Mouse (Mus musculus) layer of hippocampus, adult 8-10 months (tissue): ENCODE measurements around the gene Creb3l2. TPM values are rescaled to one million over a fixed set of nuclear protein-coding genes. Genes with fewer than 3 reads are reported as not detected.
"Not testable (repeated sequence)": the region's sequence is repeated elsewhere in the genome, so short reads cannot be mapped to it uniquely, and the experiment has no call there.

Experiments
- DNase-seq, 2 experiments: peaks; one replicate each; pipeline ENCODE4 v3.0.0; 2022; ENCODE audit warnings: low spot score in 2 of 2
- total RNA-seq, 4 experiments: library from RNA; stranded (reverse); gene quantifications; 2 replicates each; pipeline ENCODE4 v1.2.4; 2022

The Creb3l2 gene
- 10 to 100 TPM; 10.3 to 15.9 (median 12.8) TPM for total RNA-seq

DNA sequence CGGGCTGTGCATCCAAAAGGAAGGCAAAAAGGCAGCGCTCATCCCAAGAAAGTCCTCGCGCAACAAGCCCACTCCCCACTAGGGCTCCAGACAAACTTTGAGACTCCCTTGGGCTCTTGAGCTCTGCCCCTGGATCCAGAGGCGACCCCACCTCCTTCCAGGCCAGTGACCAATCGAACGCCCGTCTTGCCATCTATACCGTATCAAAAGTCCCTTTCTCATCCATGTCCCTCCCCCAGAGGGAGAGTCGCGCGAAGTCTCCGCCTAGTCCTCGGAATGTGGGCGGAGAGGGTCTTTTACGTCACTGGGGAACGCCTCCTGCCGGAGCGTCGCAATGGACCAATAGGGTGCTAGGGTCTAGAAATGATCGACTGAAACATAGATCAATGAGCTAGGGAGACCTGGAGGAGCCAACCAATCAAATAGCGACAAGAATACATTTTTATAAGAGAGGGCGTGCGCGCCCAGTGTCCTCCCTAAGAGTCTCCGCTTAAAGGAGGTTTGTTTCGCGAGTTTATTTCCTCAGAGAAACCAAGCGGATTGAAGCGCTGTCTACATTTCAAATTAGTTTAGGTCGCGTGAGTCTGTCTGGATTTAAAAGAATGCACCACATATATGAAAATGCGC lies at the start of gene Creb3l2:
Gene Creb3l2, minus strand, starts transcription at position 106 of the 627 bp plus-strand sequence.
- peak; percentile 96 to 99 for DNase-seq

DNA sequence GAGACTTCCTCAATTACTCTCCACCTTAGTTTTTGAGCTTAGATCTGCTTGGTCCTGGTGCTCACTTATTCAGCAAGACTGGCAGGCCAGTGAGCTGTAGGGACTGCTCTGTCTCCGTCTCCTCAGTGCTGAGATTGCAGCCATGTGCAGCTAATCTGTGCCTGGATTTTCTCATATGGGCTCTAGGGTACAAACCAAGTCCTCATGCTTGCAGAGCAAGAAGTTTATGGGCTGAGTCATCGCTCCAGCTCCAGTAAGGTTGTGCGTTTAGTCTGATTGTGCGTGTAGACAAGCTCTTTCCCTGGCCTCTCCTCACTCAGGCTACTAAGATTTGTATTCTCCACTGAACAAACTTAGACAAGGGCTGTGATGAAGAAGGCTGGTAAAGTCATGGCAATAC lies 44.6 kb upstream of the Creb3l2 start:
- DNase-seq = no peak

DNA sequence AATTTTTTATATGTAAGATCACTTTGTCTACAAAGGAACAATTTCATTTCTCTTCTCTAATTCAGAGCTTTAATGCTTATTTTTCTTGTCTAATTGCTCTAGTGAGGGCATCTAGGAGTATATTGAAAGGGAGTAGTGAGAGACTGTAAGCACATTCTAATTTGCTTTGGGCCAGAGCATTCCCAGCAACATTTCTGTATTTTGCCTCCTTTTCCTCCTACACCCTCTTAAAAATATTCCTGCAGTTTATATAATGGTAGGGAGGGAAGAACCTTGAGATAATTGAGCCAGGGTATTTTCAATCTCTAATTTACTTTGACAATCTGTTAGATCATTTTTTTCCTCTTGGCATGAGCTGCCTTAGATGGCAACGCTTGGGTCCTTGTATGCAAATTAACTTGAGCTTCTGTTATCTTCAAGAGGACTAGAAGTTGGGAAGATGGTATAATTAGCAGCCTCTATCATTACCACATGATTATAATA lies 42.7 kb upstream of the Creb3l2 start:
- no peak for DNase-seq

DNA sequence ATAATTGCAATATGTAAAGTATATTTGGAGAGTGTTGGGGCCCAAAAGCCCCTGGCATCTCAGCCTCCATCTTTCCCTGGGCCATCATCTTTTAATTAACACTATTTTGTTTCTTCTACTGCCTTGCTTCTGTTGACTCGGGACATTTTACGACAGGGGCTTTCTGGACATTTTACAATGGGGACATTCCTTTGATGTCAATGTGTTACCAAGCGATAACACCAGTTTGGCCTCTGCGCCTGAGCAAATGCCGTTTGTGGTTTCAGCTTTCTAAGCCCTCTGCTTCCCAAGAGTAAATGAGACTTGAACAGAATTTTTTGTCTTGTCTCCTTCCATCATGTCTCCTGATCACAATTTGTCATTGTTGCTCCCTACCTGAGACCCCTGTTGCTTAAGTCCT lies 41.3 kb upstream of the Creb3l2 start:
- no peak for DNase-seq

DNA sequence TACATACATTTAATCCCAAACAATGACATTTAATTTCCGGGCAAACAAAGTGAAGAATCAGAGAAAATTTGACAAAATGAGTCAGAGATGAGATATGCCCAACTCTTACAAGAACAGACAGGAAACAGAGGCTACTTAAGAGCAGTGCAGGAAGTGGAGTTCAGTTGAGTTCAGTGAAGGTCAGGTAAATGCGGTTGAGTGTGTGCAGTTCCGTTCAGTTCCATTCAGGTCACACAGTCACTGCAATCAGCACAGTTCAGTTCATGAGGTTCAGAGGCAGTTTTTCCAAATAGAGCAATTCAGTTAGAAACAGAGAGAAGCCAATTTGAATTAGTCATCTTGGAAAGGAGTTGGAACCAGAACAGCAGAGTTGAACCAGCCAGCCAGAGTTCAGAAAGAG lies 39.2 kb upstream of the Creb3l2 start:
- DNase-seq = no peak

DNA sequence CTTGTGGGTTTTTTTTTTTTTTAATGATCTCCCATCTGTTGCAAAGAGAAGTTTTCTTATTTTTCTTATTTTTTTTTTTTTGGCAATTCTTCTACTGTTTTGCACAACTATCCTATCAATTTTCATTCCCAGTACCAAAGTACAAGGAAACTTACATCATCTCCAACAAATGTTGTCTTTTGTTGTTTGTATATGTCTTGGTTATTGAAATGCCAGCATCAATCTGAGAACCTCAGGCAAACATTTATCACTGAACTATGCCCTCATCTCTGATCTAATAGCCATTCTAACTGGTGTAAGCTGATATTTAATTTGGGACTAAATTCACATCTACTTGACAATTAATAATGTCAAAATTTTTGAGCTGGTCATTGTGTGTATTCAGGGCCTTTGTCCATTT lies 38.1 kb upstream of the Creb3l2 start:
- DNase-seq = no peak

DNA sequence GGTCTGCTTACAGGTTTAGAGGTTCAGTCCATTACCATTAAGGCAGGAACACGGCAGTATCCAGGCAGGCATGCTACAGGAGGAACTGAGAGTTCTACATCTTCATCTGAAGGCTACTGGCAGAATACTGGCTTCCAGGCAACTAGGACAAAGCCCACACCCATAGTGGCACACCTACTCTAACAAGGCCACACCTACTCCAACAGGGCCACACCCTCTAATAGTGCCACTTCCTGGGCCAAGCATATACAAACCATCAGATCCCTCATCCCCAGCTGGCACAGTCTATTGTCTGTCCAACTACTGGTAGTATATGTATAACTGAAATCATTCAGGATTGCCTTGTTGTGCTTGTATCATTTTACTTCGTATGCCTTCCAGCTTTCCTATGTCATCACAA lies 36.5 kb upstream of the Creb3l2 start:
- DNase-seq = no peak

DNA sequence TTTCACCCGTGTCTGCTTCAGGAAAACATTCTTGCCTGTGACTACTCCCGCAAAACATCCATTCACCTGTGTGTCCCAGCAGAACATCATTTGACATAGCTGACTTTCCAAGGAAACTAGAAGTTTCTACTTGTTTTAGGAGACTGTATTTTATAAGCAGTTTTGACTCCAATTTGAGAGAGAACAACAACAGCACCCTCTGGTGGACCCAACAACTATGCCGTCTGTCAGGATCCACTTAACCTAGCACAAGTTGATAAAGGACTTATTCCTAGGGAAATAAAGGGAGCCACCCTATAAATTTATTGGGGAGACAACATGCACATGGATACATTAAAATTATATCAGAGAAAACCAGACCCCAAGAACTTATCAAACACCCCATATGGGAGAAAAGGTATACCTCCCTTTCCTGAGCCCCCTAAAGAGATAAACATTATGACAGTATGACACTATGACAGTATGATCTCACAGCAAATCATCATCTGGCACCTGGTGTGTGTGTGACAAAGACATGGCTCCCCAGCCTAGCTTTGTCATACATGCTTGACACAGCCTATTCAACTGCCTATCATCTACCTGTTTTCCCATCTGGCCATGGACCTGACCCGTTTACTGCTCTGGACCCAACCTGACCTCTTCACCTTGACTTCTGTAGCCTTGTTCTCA lies 31.9 kb upstream of the Creb3l2 start:
- DNase-seq = peak in 1 of 2 experiments; percentile 33

DNA sequence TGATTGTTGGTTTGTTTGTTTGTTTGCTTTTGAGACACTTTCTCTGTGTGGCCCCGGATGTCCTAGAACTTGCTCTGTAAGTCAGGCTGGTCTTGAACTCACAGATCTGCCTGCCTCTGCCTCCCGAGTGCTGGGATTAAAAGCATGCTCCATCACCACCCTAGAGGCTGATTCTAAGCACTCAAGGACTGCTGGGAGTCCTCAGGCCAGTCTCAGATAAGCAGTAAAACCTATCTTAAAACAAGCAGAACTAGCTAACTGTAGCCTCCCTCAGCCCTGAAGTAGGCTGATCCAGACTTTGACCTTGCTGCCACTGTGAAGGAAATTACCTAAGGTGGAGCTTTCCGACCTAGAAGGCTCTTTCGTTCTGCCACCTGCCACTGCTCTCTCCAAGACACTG lies 28.3 kb upstream of the Creb3l2 start:
- no peak for DNase-seq

DNA sequence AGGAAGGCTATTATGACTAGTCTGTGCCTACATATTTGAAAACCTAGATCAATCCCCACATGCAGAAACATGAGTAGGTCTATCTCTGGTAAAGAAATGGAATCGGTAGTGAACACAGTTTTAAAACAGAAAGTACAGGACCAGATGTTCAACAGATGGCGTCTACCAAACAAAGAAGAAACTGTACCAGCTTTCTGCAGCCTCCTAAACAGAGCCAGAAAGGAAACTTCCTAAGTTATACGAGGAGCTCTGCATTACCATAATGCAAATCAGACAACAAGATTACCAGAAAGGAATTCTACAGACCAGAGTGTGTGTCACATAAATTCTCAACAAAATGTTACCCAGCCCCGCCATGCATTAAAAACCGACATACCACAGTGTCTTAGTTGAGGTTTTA lies 23.9 kb upstream of the Creb3l2 start:
- DNase-seq = peak in 1 of 2 experiments; percentile 38

DNA sequence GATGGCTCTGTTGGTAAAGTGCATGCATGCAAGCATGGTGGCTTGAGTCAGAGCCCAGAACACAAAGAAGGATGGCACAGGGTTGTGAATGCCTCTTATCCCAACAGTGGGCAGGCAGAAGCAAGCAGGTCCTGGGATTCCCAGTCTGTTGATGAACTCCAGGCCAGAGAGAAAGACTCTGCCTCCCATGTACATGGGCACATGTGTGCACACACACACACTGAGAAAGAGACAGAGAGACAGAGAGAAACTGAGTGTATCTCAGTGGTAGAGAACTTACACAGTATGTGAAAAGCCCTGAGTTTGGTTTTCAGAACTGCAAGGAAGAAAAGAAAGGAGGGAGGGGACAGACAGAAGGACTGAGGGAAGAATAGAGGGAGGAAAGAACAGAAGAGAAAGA lies 23.4 kb upstream of the Creb3l2 start:
- DNase-seq = no peak

DNA sequence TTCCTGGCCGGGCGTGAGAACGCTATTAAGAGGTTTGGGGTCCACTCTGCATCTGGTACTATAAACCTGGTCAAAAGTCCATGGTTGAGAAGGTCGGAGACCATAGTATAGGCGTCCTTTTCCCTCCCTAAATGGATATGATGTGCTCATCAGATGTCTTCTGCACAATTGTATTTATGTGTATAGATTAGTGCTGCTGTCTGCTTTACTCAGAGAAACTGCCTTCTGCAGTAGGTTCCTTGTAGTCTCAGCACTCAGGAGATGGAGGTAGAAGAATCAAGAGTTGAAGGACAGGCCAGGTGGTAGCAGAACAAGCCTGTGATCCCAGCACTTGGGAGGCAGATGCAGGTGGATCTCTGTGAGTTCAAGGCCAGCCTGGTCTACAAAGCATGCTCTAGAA lies 22.6 kb upstream of the Creb3l2 start:
- DNase-seq = no peak

DNA sequence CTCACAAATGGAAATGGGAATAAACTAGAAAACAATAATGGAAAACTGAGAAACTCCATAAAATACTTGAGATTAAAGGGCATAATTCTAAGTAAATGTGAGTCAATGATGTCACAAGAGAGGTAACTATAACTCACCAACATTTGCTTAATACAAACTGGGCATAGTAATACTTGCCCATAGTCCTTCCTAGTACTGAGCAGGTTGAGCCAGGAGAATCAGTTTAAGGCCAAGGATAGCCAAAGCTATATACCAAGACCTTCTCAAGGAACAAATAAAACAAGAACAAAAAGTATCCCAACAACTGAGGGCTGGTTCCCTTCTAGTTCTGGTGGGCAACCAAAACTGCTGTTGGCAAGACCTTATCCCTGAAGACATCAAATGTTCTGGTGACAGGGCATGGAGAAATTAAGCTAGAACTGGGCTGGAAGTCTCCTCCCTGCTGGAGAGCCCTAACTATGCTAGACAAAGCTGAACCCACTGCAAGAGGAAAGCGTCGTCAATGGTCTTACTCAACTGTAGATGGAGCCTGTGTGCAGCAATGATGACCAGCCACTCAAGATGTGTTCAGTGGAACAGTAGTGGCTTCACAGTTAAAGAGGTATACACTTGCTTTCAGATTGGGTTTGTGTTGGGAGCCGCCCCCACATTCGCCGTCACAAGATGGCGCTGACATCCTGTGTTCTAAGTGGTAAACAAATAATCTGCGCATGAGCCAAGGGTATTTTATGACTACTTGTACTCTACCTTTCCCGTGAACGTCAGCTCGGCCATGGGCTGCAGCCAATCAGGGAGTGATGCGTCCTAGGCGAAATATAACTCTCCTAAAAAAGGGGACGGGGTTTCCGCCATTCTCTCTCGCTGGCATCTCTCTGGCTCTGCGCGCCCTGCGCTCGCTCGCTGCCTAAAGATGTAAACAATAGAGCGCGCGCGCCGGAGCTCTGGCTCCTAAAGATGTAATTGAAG lies 21.9 kb upstream of the Creb3l2 start:
- DNase-seq = peak; percentile 55 to 57

DNA sequence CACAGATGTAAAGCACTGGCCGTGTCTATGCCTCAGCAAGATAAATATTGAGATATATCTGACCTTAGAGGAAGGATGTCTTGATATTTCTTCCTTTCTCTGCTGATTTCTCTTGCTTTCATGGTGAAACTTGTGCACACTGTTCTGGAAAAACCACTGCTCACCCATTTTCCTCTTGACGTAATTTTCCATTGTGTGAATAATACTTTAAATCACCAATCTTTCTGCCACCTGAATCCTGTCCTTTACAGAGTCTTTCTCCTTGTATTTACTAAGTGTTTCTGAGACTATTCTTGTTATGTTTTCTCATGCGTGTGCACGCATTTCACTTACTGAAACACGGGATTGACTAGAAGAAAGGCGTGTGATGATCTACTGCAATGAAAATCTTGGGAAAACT lies 18.7 kb upstream of the Creb3l2 start:
- DNase-seq = no peak

DNA sequence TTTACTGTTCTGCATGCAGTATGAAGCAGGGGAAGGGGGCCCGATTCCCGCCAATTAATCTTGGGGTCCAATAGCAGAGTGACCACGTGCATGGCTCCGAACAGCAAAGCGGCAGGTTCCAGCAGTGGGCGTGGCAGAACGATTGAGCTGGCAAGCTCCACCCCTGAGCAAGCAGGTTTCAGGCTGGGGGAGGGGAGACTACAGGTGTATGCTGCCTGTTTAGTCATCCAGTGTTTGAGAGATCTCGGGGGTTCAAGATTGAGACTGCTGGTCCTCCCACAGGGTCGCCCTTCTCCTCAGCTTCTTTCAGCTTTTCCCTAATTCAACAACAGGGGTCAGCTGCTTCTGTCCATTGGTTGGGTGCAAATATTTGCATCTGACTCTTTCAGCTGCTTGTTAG lies 17.7 kb upstream of the Creb3l2 start:
- not testable (repeated sequence) for DNase-seq

DNA sequence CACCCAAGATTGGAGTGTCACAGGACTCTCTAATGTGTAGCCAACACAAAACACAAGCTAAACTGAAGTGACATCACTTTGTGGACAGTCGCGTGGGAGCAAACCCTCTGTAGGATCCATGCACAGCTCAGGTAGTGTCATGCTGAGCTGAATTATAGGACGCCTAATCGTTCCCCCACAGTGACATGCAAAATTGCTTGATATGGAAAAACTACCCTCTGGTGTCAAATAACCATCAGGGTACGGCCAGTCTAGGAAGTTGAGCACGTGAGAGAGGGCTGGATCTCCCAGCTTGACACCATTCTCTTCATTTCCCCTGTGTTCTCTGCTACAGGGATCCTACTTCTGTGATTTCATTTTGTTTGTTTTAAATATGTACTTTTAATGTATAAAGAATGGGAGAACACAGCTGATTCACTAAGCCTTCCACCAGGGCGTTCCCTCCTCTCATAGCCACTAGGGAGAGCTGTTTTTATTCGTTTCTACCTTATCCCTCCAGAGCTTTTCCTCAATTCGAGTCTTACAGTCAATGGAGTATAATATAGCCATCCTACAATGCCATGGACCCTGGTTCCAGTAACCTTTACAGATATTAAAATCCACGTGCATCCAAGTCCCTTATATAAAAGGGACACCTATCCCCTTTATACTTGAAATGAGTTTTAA lies 16.2 kb upstream of the Creb3l2 start:
- no peak for DNase-seq

DNA sequence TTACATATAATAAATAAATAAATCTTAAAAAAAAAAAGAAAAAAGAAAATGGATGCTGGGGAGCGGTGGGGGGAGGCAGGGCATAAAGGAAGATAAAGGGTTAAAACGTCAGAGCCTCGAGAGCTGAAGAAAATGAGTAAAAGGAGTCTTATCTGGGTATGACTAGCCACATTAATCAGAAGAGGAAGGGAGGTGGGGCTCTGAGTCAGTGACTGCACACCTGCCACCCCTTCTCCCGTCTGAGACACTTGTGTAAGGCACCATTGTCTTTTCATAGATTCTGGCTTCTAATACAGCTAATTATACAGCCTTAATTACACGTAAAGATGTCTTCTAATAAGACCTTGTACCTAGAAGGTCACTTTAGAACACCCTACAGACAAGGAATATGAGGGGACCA lies 13.6 kb upstream of the Creb3l2 start:
- no peak for DNase-seq

DNA sequence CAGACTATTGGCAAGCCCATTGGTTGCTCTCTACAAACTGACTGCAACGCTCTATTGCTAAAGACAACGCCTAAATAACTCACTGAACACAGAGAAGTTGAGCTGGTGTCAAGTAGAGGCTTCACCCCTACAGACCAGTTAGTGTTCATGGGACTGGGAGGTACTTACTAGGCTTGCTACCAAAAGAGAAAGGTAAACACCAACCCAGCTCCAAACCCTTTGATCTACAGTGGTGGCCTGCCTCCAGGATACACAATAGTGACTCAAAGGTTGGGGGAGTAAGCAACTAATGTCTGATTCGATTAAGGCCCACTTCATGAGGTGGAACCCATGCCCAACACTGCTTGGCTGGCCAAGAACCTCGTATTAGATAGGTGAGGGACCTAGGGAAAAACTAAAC lies 11.1 kb upstream of the Creb3l2 start:
- DNase-seq = no peak

DNA sequence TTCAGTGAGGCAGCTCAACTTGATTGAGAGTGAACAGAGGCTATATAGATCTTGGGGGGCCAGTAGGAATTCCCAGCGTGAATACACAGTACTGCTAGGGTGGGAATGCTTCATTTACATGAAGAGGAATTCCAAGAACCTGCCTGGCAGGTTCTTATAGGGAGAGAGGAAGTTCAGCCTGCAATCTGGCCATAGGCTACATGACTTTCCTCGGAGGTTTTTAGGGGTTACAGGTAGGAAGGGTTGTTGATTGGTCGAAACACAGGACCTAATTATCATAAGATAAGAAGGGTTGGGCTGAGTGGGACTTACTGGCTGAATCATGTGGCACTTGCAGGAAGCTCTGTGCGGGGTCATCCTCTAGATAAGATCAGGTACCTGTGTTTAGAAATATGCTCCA lies 9.7 kb upstream of the Creb3l2 start:
- no peak for DNase-seq

DNA sequence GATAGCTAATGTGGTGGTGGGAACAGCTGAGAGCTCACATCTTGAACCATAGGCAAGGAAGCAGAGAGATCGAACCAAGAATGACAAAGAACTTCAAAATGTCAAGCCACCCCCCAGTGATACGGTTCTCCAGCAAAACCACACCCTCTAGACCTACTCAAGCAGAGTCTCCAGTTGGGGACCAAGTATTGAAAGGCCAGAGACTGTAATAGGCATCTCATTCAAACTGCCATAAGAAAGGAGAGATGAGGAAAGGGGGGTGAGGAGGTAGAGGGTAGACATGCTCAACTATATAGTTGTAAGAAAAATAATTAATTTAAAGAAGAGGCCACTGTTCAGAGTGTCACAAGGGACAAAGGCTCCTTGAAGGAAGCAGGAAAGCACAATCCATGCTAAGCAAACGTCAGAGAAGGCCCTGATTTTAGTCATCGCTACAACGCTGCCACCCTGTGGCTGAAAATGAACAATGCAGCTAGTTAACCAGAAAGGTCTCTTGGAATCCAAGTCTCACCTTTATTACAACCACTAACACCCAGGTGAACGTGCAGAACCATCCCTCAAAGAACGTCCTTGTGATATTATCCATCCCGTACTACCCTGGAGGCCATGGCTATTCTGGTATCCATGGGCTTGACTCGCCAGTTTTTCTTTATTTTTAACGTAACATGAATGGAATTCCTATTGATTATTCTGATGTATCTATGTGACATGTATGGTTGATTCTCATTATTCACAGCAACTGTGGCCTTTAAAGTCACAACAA lies 5.9 kb upstream of the Creb3l2 start:
- DNase-seq = peak; percentile 48 to 80

DNA sequence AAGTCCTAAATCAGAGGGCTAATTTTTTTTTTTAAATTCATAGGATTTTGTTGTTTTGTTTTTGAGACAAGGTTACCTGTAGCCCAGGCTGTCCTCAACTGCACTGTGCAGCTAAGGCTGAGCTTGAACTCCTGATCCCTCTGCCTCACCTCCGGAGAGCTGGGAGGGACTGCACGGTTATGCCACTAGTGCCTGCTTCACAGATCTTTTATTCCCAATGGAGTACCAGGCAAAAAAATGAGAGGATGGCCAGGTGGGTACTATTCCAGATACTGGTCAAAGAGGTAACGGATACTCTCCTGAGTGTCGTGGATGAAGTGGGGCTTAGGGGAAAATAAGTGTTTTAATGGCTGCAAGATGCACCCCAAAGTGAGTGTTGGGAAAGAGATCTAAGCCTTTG lies 835 bp upstream of the Creb3l2 start:
- no peak for DNase-seq
